Mouse (Mus musculus) forebrain, embryonic 16.5 days (tissue): ENCODE measurements around the gene Rap1a. TPM values are rescaled to one million over a fixed set of nuclear protein-coding genes. Genes with fewer than 3 reads are reported as not detected.

Experiments used
- ATAC-seq: fragments of 200-750 bp; cut with Nextera tagmentation; 2 replicates; pipeline ENCODE4 v1.8.0; 2017; ENCODE audit warnings: mild to moderate bottlenecking, moderate library complexity
- H3K27ac ChIP-seq: fragments of 300-500 bp; sonication (generic); 2 replicates; pipeline ENCODE4 v1.5.1; 2014; ENCODE audit warnings: low read length, control low read depth
- H3K27me3 ChIP-seq: fragments of 300-500 bp; sonication (generic); replicated peaks from 2 replicates; pipeline ENCODE4 v1.6.1; 2014; ENCODE audit warnings: low read length; ENCODE audit not compliant: control insufficient read depth, insufficient read depth
- H3K36me3 ChIP-seq: fragments of 300-500 bp; sonication (generic); 2 replicates; pipeline ENCODE4 v1.6.1; 2014; ENCODE audit not compliant: control insufficient read depth, insufficient read depth
- H3K4me1 ChIP-seq: fragments of 300-500 bp; sonication (generic); replicated peaks from 2 replicates; pipeline ENCODE4 v1.6.1; 2014; ENCODE audit warnings: low read length; ENCODE audit not compliant: control insufficient read depth, insufficient read depth
- H3K4me2 ChIP-seq: fragments of 300-500 bp; sonication (generic); 2 replicates; pipeline ENCODE4 v1.6.1; 2014; ENCODE audit warnings: mild to moderate bottlenecking, low read length, control low read depth
- H3K4me3 ChIP-seq: fragments of 300-500 bp; sonication (generic); replicated peaks from 2 replicates; pipeline ENCODE4 v1.5.1; 2014; ENCODE audit warnings: mild to moderate bottlenecking, low read length, control low read depth
- H3K9ac ChIP-seq: fragments of 300-500 bp; sonication (generic); replicated peaks from 2 replicates; pipeline ENCODE4 v1.6.1; 2014; ENCODE audit warnings: low read depth, low read length, control low read depth
- H3K9me3 ChIP-seq: fragments of 300-500 bp; sonication (generic); 2 replicates; pipeline ENCODE4 v1.6.1; 2016; ENCODE audit warnings: low read length; ENCODE audit not compliant: control insufficient read depth
- WGBS: fragments of 180-500 bp; shearing (Covaris S2); extraction: QIAGEN DNeasy Blood & Tissue Kit; methylation state at CpG from one replicate; pipeline ENCODE4 v1.1.7; 2014; 5-methylcytosine and 5-hydroxymethylcytosine counted together
- polyA plus RNA-seq: library from polyadenylated mRNA; unstranded; fragments of >200 nt; fragmentation: Nextera tagmentation; extraction: Ambion mirVana; gene quantifications from 2 replicates; pipeline ENCODE4 v1.2.1, GENCODE M21; 2015

The Rap1a gene
- polyA plus RNA-seq, 1 experiment from 2014 or later = 67.7 TPM

DNA sequence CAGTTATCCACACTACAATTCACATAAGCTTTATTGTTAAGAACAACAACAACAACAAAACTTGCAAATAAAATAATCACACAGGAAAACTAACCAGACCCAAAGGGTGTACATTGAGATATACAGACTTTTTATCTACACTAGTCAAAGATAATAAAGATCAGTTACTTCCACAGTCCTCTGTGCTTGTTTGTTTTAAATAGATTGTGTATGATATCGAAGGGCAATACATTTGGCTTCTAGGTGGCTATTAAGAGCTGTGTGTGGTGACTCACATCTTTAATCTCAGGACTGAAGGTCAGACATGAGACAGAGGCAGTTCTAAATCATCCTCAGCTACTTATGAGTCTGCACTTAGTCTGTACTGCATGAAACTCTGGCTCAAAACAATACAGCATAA is 6.5 kb upstream of the Rap1a start:
- Histone ChIP-seq H3K9ac (no peak overlapping the region), H3K27ac (no peak overlapping the region), H3K36me3 (no peaks in the 10 kb centered on the region), H3K4me3 (no peak overlapping the region), H3K27me3 (no peaks in the 10 kb centered on the region), H3K4me2 (no peak overlapping the region), H3K9me3 (no peaks in the 10 kb centered on the region), H3K4me1 (no peaks in the 10 kb centered on the region)
- WGBS = 83% methylated on average over 1 of the region's 1 CpGs
- ATAC-seq = no peak

DNA sequence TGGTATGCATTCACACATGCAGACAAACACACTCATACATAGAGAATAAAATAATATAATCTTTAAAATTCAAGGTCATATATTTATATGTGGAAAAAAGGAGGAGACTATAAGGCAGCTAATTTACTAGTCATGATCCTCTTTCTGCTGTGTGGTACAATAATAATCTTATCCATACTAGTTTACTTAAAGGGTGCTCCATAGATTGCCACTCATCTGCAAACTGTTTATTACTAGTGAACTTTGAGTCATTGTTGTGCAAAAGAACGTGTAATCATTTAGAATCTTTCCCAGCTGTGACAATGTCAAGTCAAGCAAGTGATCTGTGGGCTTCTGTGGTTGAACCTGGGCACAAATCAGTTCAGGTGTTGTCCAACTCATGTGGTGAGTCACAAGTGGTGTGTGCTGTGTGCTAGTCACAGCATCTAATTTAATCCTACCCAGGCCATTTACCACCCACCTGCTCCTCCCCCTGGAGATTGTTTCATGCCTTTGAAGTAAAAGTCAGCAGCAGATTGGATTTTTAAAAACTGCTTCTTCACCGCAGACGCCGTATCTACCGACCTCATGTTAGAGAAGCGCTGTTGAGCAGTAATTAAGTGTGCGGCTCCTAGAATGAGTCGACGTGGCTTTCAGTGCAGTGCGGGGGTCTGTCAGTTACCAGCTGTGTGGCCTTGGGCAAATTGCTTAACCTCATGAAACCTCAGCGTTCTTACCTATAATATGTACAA is 5.5 kb upstream of the Rap1a start:
- no peak overlapping the region for H3K27ac ChIP-seq
- H3K4me1 ChIP-seq = no peaks in the 10 kb centered on the region
- H3K4me2 ChIP-seq = no peak overlapping the region
- no peak overlapping the region for H3K4me3 ChIP-seq
- H3K36me3 ChIP-seq = no peaks in the 10 kb centered on the region
- ATAC-seq = no peak
- 61% methylated on average over 11 of the region's 11 CpGs for WGBS
- H3K27me3 ChIP-seq = no peaks in the 10 kb centered on the region
- no peak overlapping the region for H3K9ac ChIP-seq
- no peaks in the 10 kb centered on the region for H3K9me3 ChIP-seq

DNA sequence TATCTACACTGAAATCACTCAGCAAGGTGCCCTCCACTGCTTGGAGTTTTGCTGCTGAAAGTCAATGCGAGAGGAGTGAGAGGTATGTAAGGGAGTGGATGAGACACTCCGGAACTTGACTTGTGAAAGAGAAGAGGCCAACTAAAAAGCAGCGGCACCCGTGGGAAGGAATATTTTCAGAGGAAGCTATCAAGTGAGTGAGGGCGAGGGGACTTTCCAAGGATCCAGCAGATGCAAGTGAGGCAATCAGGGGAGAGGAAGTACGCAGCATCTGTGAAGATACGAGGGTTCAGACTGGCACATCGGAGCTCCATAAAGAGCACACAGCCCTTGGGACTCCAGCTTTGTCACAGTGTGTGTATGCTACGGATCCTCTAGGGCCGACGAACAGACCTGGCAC is 2.5 kb upstream of the Rap1a start:
- no peak overlapping the region for H3K4me2 ChIP-seq

DNA sequence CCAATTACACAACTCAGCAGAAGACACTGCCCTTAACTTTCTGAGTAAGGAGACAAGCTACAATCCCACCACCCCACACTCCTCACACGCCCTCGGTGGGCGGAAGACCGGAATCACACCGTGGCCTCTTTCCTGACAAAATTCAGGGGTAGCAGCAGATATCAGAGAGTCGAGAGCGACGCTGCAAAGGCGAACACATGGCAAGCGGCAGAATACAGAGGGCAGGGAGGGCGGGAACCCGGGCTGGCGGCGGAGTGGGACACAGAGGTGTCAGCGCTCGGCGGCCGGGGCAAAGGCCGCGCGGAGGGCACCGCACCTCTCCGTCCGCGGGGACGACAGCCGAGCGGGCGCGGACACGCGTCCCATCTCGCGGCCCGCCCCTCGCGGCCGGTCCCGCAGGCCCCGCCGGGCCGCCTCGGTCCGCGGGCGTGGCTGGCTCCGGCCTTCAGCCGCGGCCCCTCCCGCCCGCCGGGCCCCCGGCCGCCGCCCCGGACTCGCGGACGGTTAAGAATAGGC is 403 bp downstream of the Rap1a start:
- H3K4me1 ChIP-seq = peaks cover 17% of the 10 kb centered on the region
- peak overlapping the region; percentile 79 for H3K27ac ChIP-seq
- peak overlapping the region; percentile 95 for H3K4me2 ChIP-seq
- no peaks in the 10 kb centered on the region for H3K27me3 ChIP-seq
- H3K9ac ChIP-seq = peak overlapping the region; percentile 89
- H3K4me3 ChIP-seq = peak overlapping the region; percentile 71
- WGBS = under 1% methylated on average over 42 of the region's 59 CpGs
- H3K9me3 ChIP-seq = no peaks in the 10 kb centered on the region
- ATAC-seq = peak; percentile 71
- no peaks in the 10 kb centered on the region for H3K36me3 ChIP-seq

More for the DNA sequence above, 2.5 kb upstream of the Rap1a start:
- no peaks in the 10 kb centered on the region for H3K27me3 ChIP-seq
- no peaks in the 10 kb centered on the region for H3K9me3 ChIP-seq
- ATAC-seq = no peak
- WGBS = 92% methylated on average over 11 of the region's 11 CpGs
- no peak overlapping the region for H3K9ac ChIP-seq
- no peak overlapping the region for H3K4me3 ChIP-seq
- H3K36me3 ChIP-seq = no peaks in the 10 kb centered on the region
- peaks cover 13% of the 10 kb centered on the region for H3K4me1 ChIP-seq
- no peak overlapping the region for H3K27ac ChIP-seq

DNA sequence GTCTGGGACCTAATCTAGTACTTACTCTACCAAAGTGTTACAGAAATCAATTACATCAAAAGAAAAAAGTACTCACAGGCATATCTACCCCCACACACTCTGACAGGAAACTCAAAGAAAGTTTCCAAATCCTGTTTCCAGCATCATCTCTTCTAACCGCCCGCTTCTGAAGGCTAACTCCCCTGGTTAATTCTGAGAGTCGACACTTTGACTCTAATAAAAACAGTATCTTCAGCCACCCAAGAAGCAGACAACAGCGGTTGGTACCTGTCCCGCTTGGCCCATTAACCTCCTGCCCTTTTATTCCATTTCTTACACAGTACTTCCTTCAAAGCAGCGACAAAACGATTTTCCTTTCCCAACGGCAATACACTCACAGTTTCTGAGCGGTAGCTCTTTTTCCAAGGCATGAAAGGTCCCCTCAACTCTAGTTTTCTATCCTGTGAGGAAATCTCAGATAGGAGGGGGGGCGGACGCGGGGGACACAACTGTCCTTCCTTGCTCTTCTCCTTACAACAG is 921 bp downstream of the Rap1a start:
- no peaks in the 10 kb centered on the region for H3K27me3 ChIP-seq
- H3K4me2 ChIP-seq = peak overlapping the region; percentile 95
- H3K4me3 ChIP-seq = peak overlapping the region; percentile 71
- no peaks in the 10 kb centered on the region for H3K9me3 ChIP-seq
- no peak for ATAC-seq
- H3K9ac ChIP-seq = peak overlapping the region; percentile 89
- H3K27ac ChIP-seq = no peak overlapping the region
- H3K4me1 ChIP-seq = peaks cover 17% of the 10 kb centered on the region
- WGBS = under 1% methylated on average over 12 of the region's 12 CpGs
- no peaks in the 10 kb centered on the region for H3K36me3 ChIP-seq

DNA sequence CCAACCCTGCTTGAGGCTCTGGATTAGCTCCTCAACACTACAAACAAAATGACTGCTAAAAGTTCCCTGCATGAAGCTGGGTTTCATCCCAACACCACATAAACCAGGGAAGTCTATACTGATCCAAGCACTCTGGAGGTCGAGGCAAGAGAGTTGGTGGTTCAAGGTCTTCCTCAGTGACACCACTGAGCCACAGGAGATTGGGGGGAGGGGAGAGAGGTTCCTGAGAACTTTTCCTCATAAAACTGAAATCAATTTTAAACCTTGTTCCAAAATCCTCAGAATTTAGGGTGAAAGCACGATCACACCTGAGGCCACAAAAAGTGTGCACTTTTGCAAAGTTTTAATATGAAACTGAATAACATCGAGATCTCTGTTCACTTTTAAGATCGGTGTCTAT is 1.8 kb downstream of the Rap1a start:
- H3K4me2 ChIP-seq = no peak overlapping the region
- no peak overlapping the region for H3K9ac ChIP-seq
- no peak overlapping the region for H3K4me3 ChIP-seq
- no peaks in the 10 kb centered on the region for H3K36me3 ChIP-seq
- H3K27ac ChIP-seq = no peak overlapping the region
- H3K4me1 ChIP-seq = peaks cover 17% of the 10 kb centered on the region
- H3K9me3 ChIP-seq = no peaks in the 10 kb centered on the region
- no peaks in the 10 kb centered on the region for H3K27me3 ChIP-seq
- 75% methylated on average over 4 of the region's 4 CpGs for WGBS
- no peak for ATAC-seq

DNA sequence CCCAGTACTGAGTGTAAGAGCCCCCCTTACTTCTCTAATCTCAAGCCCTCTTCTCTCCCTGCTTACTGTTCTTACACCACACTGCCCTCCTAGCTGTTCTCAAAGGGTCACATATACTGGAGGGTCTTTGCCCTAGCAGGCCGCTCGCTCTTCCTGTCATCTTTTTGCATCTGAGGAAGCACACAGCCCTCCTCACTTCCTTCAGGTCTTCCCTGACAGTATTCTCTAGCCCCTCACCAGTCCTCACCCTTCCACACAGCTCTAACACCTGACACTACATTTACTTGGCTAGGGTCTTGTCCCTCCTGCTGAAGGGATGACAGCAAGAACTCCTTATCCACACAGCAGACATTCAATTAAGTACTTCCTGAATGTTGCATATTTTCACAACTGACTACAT is 2.4 kb downstream of the Rap1a start:
- no peak overlapping the region for H3K4me2 ChIP-seq
- peaks cover 17% of the 10 kb centered on the region for H3K4me1 ChIP-seq
- H3K27ac ChIP-seq = no peak overlapping the region
- no peak overlapping the region for H3K4me3 ChIP-seq
- 86% methylated on average over 2 of the region's 2 CpGs for WGBS
- no peaks in the 10 kb centered on the region for H3K36me3 ChIP-seq
- no peak overlapping the region for H3K9ac ChIP-seq
- no peaks in the 10 kb centered on the region for H3K9me3 ChIP-seq
- no peak for ATAC-seq
- no peaks in the 10 kb centered on the region for H3K27me3 ChIP-seq

DNA sequence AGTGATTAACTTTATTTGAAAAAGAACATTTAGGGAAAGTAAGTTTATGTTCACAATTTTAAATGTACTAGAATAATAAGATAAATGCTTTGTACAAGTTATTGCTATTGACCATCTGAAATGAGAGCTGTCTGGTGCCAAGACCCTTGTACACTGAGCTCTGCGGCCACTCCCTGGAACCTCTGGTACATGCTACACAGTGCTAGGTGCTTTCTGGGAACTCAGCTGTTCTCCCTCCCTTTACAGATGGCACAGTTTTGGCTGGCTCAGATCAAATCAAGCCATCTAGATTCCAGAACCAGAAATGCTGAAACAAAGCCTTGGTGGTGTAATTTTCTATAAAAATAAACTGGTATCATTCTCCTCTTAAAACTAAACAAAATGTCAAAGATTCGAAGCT is 3.7 kb downstream of the Rap1a start:
- WGBS = 71% methylated on average over 2 of the region's 2 CpGs
- Histone ChIP-seq H3K9me3 (no peaks in the 10 kb centered on the region), H3K27ac (no peak overlapping the region), H3K4me3 (no peak overlapping the region), H3K9ac (no peak overlapping the region), H3K27me3 (no peaks in the 10 kb centered on the region), H3K4me2 (no peak overlapping the region), H3K4me1 (peaks cover 17% of the 10 kb centered on the region), H3K36me3 (no peaks in the 10 kb centered on the region)
- ATAC-seq = no peak

DNA sequence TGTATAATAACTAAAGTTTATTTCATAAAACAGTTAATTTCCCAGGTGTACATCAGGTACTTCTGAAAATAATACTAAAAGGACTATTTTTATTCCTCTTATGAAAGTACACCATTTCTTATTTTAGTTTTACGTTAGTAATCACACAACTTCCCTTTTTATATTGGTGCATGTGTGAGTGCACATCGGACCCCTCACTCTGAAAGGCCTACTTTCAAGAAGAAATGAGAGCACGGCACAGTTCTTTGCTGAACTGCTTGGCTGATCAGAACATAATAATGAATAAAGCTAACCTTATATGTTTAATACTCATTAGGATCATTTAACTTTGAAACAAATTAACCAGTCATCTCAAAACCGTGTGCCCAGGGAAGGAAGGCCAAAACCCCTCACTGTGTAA is 4.4 kb downstream of the Rap1a start:
- H3K27ac ChIP-seq = no peak overlapping the region

More for the DNA sequence above, 4.4 kb downstream of the Rap1a start:
- 57% methylated on average over 4 of the region's 4 CpGs for WGBS
- Histone ChIP-seq H3K27me3 (no peaks in the 10 kb centered on the region), H3K9me3 (no peaks in the 10 kb centered on the region), H3K4me1 (peaks cover 17% of the 10 kb centered on the region), H3K4me3 (no peak overlapping the region), H3K9ac (no peak overlapping the region), H3K4me2 (no peak overlapping the region), H3K36me3 (no peaks in the 10 kb centered on the region)
- ATAC-seq = no peak
